Mouse (Mus musculus) testis, adult 2 months (tissue): Measurements from ENCODE around the gene Nxph4.

Experiments used
- CTCF ChIP-seq: fragments of 200-500 bp; IDR thresholded peaks from 2 replicates; pipeline ENCODE4 v1.5.1; 2012; ENCODE audit warnings: low read depth, mild to moderate bottlenecking, inconsistent platforms, low read length, moderate library complexity; ENCODE audit not compliant: control insufficient read depth, insufficient read depth, insufficient replicate concordance
- POLR2A ChIP-seq: fragments of 200-500 bp; IDR thresholded peaks from 2 replicates; pipeline ENCODE4 v1.6.1; 2012; ENCODE audit warnings: low read depth, mild to moderate bottlenecking, inconsistent platforms, low read length, moderate library complexity; ENCODE audit not compliant: control insufficient read depth

DNA sequence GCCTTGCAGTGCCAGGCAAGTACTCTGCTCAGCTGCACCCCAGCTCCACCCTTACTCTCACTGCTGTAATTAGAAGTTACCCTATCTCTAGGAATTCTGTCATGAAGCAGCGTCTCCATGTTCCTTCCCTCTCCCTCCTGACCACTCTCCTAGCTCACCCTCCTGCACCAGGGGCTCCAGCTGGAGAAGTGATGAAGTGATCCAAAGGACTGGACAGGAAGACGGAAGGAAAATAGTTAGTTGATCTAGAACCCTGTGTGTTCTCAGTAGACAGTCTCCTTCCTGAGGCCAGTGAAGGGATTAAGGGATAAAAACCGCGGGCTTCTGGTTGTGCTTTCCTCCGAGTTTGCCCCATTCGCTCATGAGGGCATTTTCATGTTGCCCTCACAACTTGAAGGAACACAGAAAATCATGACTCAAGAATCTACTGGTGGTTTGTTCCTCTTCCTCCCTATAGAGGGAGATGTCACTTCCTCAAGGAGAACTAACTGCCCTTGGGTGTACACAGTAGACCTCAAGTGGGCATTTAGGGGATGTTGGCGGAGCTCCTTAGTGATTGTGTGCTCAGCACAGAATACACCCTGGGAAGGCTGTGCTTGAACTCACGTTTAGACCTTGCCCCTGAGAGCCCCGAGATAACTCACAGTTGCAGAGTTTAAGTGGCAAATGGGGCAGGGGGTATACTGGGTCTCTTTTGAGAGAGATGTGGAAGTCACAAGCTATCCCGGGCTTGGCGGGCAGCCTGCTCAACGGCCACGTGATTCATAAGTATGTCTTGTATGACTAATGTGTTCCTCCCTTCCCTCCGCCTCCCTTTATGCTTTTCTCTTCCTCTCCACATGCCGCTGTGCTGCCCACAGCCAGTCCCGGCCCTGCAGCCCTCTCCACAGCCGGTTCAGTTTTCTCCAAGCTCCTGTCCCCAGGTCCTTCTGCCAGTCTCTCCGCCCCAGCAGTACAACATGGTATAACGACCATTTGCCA, 53.2 kb downstream of the Nxph4 start:
- TF ChIP-seq CTCF, result no peak
- no peak for TF ChIP-seq POLR2A
